Mouse (Mus musculus) kidney, postnatal 14 days (tissue): ENCODE data around the gene Usp24.

Experiments used
- DNase-seq: peaks from one replicate; pipeline ENCODE4 v3.0.0; 2022; ENCODE audit warnings: mixed read lengths

The Usp24 gene

GRCm38 (mm10) chr4:106315921-106316350 is at the start of gene Usp24:
Usp24 (plus strand) TSS chr4:106316213.
- DNase-seq = peak; percentile 89

GRCm38 (mm10) chr4:106276937-106277336 is 39.1 kb upstream of the Usp24 start:
- no peak for DNase-seq

GRCm38 (mm10) chr4:106279177-106279576 is 36.8 kb upstream of the Usp24 start:
- no peak for DNase-seq

GRCm38 (mm10) chr4:106281128-106281491 is 34.9 kb upstream of the Usp24 start:
- DNase-seq = peak; percentile 56

- peak; percentile 78 for DNase-seq
These were observed 34.4 kb upstream of the Usp24 start for GRCm38 (mm10) chr4:106281492-106282122.

GRCm38 (mm10) chr4:106282123-106282510 is 33.9 kb upstream of the Usp24 start:
- DNase-seq = no peak

GRCm38 (mm10) chr4:106286958-106287743 is 28.9 kb upstream of the Usp24 start:
- DNase-seq = no peak

GRCm38 (mm10) chr4:106290201-106290600 is 25.8 kb upstream of the Usp24 start:
- DNase-seq = no peak

GRCm38 (mm10) chr4:106292823-106293222 is 23.2 kb upstream of the Usp24 start:
- DNase-seq = no peak

GRCm38 (mm10) chr4:106293378-106294090 is 22.5 kb upstream of the Usp24 start:
- no peak for DNase-seq

GRCm38 (mm10) chr4:106295696-106296095 is 20.3 kb upstream of the Usp24 start:
- DNase-seq = no peak

- no peak for DNase-seq
These were observed 19.5 kb upstream of the Usp24 start for GRCm38 (mm10) chr4:106296412-106297086.

- DNase-seq = no peak
These were observed 14.7 kb upstream of the Usp24 start for GRCm38 (mm10) chr4:106301346-106301745.

- no peak for DNase-seq
These were observed 7.9 kb upstream of the Usp24 start for GRCm38 (mm10) chr4:106308090-106308489.

GRCm38 (mm10) chr4:106312651-106313050 is 3.4 kb upstream of the Usp24 start:
- DNase-seq = no peak

- no peak for DNase-seq
These were observed 2.9 kb upstream of the Usp24 start for GRCm38 (mm10) chr4:106313070-106313469.

GRCm38 (mm10) chr4:106313874-106314273 is 2.1 kb upstream of the Usp24 start:
- no peak for DNase-seq

GRCm38 (mm10) chr4:106314291-106314690 is 1.7 kb upstream of the Usp24 start:
- no peak for DNase-seq

- peak; percentile 68 for DNase-seq
These were observed 552 bp downstream of the Usp24 start for GRCm38 (mm10) chr4:106316351-106317178.

- DNase-seq = no peak
These were observed 1.4 kb downstream of the Usp24 start for GRCm38 (mm10) chr4:106317179-106318055.

GRCm38 (mm10) chr4:106318208-106318607 is 2.2 kb downstream of the Usp24 start:
- DNase-seq = no peak
